Mouse (Mus musculus): ENCODE data around the gene Pitpnb. TPM values are rescaled to one million over a fixed set of nuclear protein-coding genes. Genes with fewer than 3 reads are reported as not detected.

The Pitpnb gene
- polyA plus RNA-seq (2012; rRNA removed), result 23.2 and 26.9 TPM in 2 replicates

DNA sequence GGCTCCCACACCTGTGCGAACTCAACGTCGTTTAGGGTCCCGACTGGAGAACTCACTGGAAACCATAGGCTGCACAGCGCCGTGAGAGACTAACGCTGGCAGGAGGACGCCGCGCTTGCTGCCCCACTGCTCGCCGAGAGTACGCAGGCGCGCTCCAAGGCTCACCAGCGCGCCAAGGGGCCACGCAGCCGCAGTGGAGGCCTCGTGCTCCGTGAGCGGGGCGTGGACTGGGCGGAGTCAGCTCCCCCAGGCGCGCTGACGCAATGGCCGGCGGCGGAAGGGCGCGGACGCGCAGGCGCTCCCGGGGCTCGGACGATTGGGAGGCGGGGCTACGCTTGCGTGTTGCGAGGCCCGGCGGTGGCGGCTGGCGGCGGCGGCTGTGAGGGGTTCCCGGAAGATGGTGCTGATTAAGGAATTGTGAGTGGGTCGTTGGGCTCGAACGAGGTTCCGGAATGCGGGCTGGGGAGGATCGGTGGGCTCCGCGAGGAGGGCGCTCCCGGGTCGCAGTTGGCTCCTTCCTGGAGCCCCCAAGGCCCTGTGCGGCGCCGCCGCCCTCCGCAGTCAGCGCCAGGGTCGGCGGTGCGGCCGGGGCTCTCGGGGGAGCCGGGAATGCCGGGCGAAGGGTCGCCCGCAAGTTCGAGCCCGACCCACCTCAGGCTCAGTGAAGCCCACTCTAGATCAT lies at the start of gene Pitpnb:
Gene Pitpnb (plus strand): TSS at position 347 of the 682 bp plus-strand sequence.

DNA sequence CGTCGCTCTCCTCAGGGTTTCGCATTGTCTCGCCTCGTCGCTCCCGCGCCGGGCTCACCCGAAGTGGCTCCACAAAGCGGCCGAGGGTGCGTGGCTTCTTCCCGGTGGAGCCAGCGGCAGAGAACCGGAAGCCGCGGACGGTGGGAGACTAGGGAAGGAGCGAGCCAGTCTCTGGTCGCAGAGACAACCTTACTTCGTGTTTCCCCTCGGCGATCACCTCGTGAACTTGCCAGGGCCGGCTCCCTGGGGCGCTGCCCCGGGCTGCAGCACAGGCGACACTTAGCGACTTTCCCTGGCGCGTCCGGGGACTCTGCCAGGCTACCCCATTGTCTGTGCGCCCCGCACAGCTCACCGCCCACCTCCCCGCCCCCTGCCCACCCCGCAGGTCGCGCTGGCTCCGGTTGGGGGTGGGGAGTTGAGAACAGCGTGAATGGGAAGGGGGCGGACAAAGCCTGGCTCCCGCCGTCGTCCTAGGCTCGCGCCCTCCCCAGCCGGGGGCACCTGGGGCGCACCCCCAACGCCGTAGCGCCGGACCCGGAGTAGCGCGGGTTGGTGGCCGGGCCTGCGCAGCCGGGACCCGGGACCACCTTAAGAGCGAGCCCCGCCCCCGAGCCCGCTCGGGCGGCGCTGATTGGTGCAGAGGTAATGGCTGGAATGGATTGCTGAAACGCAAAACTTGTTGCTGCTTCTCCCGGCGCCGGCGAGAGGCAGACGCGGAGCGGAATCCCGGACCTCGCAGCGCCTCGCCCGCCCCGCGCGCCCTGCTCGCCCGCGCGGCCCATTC lies 86.2 kb downstream of the Pitpnb start, which contains the start of gene Mn1:
Gene Mn1 (plus strand): TSS at position 772 of the 784 bp plus-strand sequence.

Other genes starting within 250 kb of the Pitpnb start
- 2.9 and 5.6 TPM in 2 replicates for gene Mn1, start 86.6 kb downstream of the Pitpnb start, polyA plus RNA-seq (2012; rRNA removed)

Data from stomach, adult 2 months (tissue).